Mouse (Mus musculus) mouse trophoblast stem cell (cell line): ENCODE data around the gene Cnn2.

ENCODE experiments used
- in situ Hi-C, 2 experiments: fragments of 300-500 bp; cut with MseI, MboI; formaldehyde crosslinking; loops; 2 replicates in 1 of 2; 3 replicates in 1 of 2; pipeline ENCODE4 v1.15.1; 2025

The Cnn2 gene

GRCm38 (mm10) chr10:80017771-80018170 is 29.4 kb downstream of the Cnn2 start:
- in situ Hi-C loops: no loop called here

- in situ Hi-C loops: no loop called here
Observed at GRCm38 (mm10) chr10:80018739-80019297, 30.4 kb downstream of the Cnn2 start.

GRCm38 (mm10) chr10:80019471-80020131 is 31.2 kb downstream of the Cnn2 start:
- in situ Hi-C loops: no loop called here

DNA sequence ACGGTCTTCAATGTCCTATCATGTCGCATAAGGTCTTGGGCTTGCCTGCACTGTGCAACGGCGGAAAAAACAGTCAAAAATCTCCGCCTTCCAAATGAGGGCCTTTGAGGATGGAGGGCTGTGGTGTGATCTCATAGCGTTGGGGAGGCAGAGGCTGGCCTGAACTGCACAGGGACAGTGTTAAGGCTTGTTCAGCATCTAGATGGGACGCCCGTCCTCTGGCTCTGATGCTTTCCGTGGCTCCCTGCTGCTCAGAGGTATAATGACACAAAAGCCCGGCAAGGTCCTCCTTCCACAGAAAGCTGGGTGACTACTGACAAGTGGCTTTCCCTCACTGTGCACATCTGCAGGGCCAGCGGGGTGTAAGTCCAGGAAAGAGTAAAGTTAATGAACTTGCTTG is 31.8 kb downstream of the Cnn2 start:
- in situ Hi-C loops: no loop called here

GRCm38 (mm10) chr10:80020603-80021319 is 32.4 kb downstream of the Cnn2 start:
- in situ Hi-C loops: no loop called here

GRCm38 (mm10) chr10:80021320-80021641 is 32.9 kb downstream of the Cnn2 start:
- in situ Hi-C loops: no loop called here

GRCm38 (mm10) chr10:80022164-80022563 is 33.8 kb downstream of the Cnn2 start:
- in situ Hi-C loops: no loop called here

GRCm38 (mm10) chr10:80022806-80023205 is 34.4 kb downstream of the Cnn2 start:
- in situ Hi-C loops: no loop called here

GRCm38 (mm10) chr10:80023758-80024157 is 35.4 kb downstream of the Cnn2 start:
- in situ Hi-C loops: no loop called here

DNA sequence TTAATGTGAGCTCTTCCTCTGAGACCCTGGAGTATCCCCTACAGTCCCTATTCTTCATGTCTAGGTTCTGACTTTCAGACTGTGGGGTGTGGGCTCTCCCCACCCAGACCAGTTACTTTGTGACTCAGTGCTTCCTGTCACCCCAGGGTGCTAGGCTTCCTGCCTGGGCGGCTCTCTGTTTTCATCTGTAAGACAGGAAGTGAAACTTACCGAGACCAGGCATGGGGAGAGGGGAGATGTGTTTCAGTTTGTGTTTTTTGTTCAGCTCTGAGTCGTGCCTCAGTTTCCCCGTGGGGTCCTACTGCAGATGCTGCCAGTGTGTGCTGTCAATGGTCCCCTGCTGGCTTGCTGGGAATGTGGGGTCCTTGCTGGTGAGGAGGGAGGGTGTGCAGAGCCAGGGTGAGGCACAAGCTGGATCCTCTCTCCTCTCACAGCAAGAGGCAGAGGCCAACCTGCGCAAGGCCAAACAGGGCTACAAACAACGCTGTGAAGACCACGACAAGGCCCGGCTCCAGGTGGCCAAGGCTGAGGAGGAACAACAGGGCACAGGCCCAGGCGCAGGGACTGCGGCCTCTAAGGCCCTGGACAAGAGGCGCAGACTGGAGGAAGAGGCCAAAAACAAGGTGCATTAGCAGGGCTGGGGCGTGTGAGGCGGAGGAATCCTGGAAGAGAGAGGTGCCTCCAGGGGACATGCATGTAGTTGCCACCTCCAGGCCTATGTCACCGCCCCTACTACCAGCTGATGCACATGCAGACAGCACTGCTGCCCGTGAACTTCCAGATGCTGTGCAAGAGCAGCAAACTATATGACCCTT is 36.1 kb downstream of the Cnn2 start:
- in situ Hi-C loops: no loop called here

DNA sequence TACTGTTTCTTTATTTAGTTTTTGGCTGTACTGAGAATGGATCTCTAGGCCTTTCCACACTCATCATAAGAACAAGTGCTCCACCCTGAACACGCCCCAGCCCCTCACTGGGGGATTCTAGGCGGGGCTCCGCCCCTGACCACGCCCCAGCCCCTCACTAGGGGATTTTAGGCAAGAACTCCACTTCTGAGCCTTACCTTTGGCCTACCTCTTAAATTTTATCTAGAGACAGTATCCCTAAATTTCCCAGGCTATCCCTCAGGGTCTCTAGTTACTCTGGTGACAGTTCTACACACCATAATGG is 36.6 kb downstream of the Cnn2 start:
- in situ Hi-C loops: no loop called here

GRCm38 (mm10) chr10:80025463-80025862 is 37.1 kb downstream of the Cnn2 start:
- in situ Hi-C loops: no loop called here

- in situ Hi-C loops: no loop called here
Observed at GRCm38 (mm10) chr10:80025889-80026288, 37.5 kb downstream of the Cnn2 start.

GRCm38 (mm10) chr10:80027681-80028520 is 39.5 kb downstream of the Cnn2 start:
- in situ Hi-C loops: no loop called here

DNA sequence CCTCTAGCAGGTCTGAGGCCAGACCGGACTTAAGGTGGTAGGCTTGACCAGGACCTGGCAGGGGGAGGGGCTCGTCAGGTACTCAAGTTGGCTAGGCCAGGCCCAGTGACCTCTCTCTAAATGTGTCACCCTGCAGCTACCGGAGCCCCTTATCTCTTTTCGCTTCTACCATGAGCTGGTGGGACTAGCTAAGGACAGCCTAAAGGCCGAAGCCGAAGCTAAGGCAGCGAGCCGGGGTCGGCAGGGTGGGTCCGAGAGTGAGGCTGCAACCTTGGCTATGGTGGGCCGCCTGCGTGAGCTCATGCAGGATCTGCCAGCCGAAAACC is 40.1 kb downstream of the Cnn2 start:
- in situ Hi-C loops: no loop called here

DNA sequence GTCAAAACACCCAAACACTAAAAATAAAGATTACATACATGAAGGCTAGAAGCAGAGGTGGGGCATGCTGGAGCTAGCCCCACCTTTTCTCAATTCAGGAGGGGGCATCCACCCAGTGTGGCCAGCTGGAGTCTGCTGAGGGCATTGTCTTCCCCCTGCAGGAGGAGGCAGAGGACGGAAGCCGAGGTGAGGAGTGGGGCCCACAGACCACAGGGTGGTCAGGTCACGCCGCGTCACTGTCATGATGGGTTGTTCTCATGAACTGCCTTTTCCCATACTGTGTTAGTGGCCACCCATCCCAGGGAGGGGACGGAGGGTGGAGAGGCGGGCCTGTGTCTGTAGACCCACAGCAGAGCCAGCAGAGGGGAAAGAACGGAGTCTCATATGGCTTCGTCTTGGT is 41.8 kb downstream of the Cnn2 start:
- in situ Hi-C loops: no loop called here

DNA sequence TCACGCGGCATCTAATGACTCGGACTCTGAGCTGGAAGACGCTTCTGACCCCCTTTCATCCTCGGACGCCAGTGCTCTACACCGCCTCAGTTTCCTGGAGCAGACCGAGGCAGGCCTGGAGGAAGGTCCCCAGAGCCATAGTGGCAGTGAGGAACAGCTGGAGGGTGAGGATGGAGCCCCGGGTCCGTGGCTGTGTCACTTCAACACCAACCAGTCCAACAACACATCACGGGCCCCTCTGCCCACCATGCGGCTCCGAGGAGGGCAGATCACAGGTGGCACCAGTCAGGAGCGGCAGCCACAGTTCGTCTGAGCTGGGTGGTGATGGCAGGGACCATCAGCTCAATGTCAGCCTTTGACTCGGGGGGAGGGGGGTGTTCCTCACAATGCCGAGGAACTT is 42.4 kb downstream of the Cnn2 start:
- in situ Hi-C loops: no loop called here

- in situ Hi-C loops: no loop called here
Observed at GRCm38 (mm10) chr10:80032799-80033480, 44.6 kb downstream of the Cnn2 start.

- in situ Hi-C loops: no loop called here
Observed at GRCm38 (mm10) chr10:80033511-80034391, 45.4 kb downstream of the Cnn2 start.

DNA sequence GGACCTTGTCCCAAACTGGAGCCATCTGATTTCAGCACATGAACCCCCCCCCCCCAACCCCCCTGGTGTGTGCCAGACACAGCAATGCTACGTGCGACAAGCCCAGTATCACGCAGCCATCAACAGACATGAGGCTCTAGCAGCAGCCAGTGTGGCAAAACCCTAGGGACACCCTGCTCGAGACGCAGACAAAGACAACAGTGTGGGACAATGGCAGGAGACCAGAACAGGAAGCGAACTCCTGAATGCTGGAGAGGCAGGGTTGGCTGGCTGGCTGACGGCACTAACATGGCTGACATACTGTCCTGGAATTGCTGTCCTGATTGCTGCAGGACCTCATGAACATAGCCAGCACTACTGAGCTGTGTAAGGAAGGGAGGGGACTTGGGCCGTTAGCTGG is 46.8 kb downstream of the Cnn2 start:
- in situ Hi-C loops: no loop called here
